Mouse (Mus musculus) megakaryocyte progenitor cell, adult 5-6 weeks (primary cell): ENCODE results near the gene 4930451I11Rik. TPM values are rescaled to one million over a fixed set of nuclear protein-coding genes. Genes with fewer than 3 reads are reported as not detected.

Source experiments
- ATAC-seq: replicated peaks from 2 replicates; pipeline ENCODE4 v1.8.0; 2016; ENCODE audit warnings: mild to moderate bottlenecking, moderate TSS enrichment, inconsistent platforms; ENCODE audit not compliant: poor library complexity
- total RNA-seq, 2 experiments: library from RNA; stranded (forward) in 1 of 2; stranded (reverse) in 1 of 2; fragments of 157-497, 149-512 nt in 1 of 2; fragments of 200-1000 nt in 1 of 2; gene quantifications; 2 replicates each; pipeline versions ENCODE4 v1.2.3 to v1.2.4; 2015 to 2017

4930451I11Rik gene
- total RNA-seq, 2 experiments from 2014 or later = not detected

GRCm38 (mm10) chr7:126781661-126782370, 49.6 kb downstream of the 4930451I11Rik start:
- no peak for ATAC-seq

GRCm38 (mm10) chr7:126780971-126781635, 50.3 kb downstream of the 4930451I11Rik start, which contains the start of gene Tbx6:
Tbx6 (plus strand) TSS chr7:126781483.
- no peak for ATAC-seq

Other genes with a start within 250 kb of the 4930451I11Rik start
Only the 30 nearest of the 32 such genes appear.
- 0.81 TPM in 1 of 2 replicates, not detected in the other for gene Il27, start 236.7 kb downstream of the 4930451I11Rik start, total RNA-seq (2015)
- 0.29 and 1.1 TPM in 2 replicates for gene Il27, start 236.7 kb downstream of the 4930451I11Rik start, total RNA-seq (2017)
- gene Nupr1, start 200.8 kb downstream of the 4930451I11Rik start, total RNA-seq (2015) = 0.17 and 1.6 TPM in 2 replicates
- 0.92 and 1.3 TPM in 2 replicates for gene Nupr1, start 200.8 kb downstream of the 4930451I11Rik start, total RNA-seq (2017)
- gene Sgf29, start 182.3 kb downstream of the 4930451I11Rik start, total RNA-seq (2015) = 65.7 and 74.6 TPM in 2 replicates
- gene Sgf29, start 182.3 kb downstream of the 4930451I11Rik start, total RNA-seq (2017) = 40.1 and 52.5 TPM in 2 replicates
- gene Sult1a1, start 155.2 kb downstream of the 4930451I11Rik start, total RNA-seq (2015) = 1.7 and 3.2 TPM in 2 replicates
- gene Sult1a1, start 155.2 kb downstream of the 4930451I11Rik start, total RNA-seq (2017) = 1.0 and 3.6 TPM in 2 replicates
- gene Bola2, start 136.2 kb downstream of the 4930451I11Rik start, total RNA-seq (2015) = 89.8 and 95.2 TPM in 2 replicates
- gene Bola2, start 136.2 kb downstream of the 4930451I11Rik start, total RNA-seq (2017) = 168 and 218 TPM in 2 replicates
- gene Slx1b, start 135.9 kb downstream of the 4930451I11Rik start, total RNA-seq (2015) = 4.2 and 4.8 TPM in 2 replicates
- gene Slx1b, start 135.9 kb downstream of the 4930451I11Rik start, total RNA-seq (2017) = 4.6 and 4.7 TPM in 2 replicates
- gene Coro1a, start 123.9 kb downstream of the 4930451I11Rik start, total RNA-seq (2015) = 259 and 365 TPM in 2 replicates
- 366 and 525 TPM in 2 replicates for gene Coro1a, start 123.9 kb downstream of the 4930451I11Rik start, total RNA-seq (2017)
- 86.5 and 106 TPM in 2 replicates for gene Mapk3, start 72.0 kb downstream of the 4930451I11Rik start, total RNA-seq (2015)
- gene Mapk3, start 72.0 kb downstream of the 4930451I11Rik start, total RNA-seq (2017) = 36.0 and 41.3 TPM in 2 replicates
- 8.4 and 13.3 TPM in 2 replicates for gene Gdpd3, start 65.3 kb downstream of the 4930451I11Rik start, total RNA-seq (2015)
- 7.1 and 7.7 TPM in 2 replicates for gene Gdpd3, start 65.3 kb downstream of the 4930451I11Rik start, total RNA-seq (2017)
- 25.4 and 32.4 TPM in 2 replicates for gene Ypel3, start 54.7 kb downstream of the 4930451I11Rik start, total RNA-seq (2015)
- 11.8 and 15.1 TPM in 2 replicates for gene Ypel3, start 54.7 kb downstream of the 4930451I11Rik start, total RNA-seq (2017)
- 0.34 and 0.42 TPM in 2 replicates for gene Tbx6, start 50.2 kb downstream of the 4930451I11Rik start, total RNA-seq (2015)
- 0.14 TPM in 1 of 2 replicates, not detected in the other for gene Tbx6, start 50.2 kb downstream of the 4930451I11Rik start, total RNA-seq (2017)
- gene Ppp4c, start 39.1 kb downstream of the 4930451I11Rik start, total RNA-seq (2015) = 209 and 216 TPM in 2 replicates
- 113 and 131 TPM in 2 replicates for gene Ppp4c, start 39.1 kb downstream of the 4930451I11Rik start, total RNA-seq (2017)
- not detected in 2 replicates for gene Fam57b, start 34.0 kb downstream of the 4930451I11Rik start, total RNA-seq (2015)
- not detected in 2 replicates for gene Fam57b, start 34.0 kb downstream of the 4930451I11Rik start, total RNA-seq (2017)
- gene Doc2a, start 15.8 kb upstream of the 4930451I11Rik start, total RNA-seq (2015) = not detected in 2 replicates
- 0.07 TPM in 1 of 2 replicates, not detected in the other for gene Doc2a, start 15.8 kb upstream of the 4930451I11Rik start, total RNA-seq (2017)
- gene Hirip3, start 30.3 kb upstream of the 4930451I11Rik start, total RNA-seq (2015) = 21.8 and 27.5 TPM in 2 replicates
- gene Hirip3, start 30.3 kb upstream of the 4930451I11Rik start, total RNA-seq (2017) = 215 and 246 TPM in 2 replicates
- gene Ino80e, start 30.7 kb upstream of the 4930451I11Rik start, total RNA-seq (2015) = 83.1 and 83.9 TPM in 2 replicates
- 36.3 and 38.5 TPM in 2 replicates for gene Ino80e, start 30.7 kb upstream of the 4930451I11Rik start, total RNA-seq (2017)
- 16.5 and 19.4 TPM in 2 replicates for gene Taok2, start 53.1 kb upstream of the 4930451I11Rik start, total RNA-seq (2015)
- 30.2 and 32.6 TPM in 2 replicates for gene Taok2, start 53.1 kb upstream of the 4930451I11Rik start, total RNA-seq (2017)
- gene Tmem219, start 91.3 kb upstream of the 4930451I11Rik start, total RNA-seq (2015) = 19.1 and 28.8 TPM in 2 replicates
- 19.8 and 36.4 TPM in 2 replicates for gene Tmem219, start 91.3 kb upstream of the 4930451I11Rik start, total RNA-seq (2017)
- gene Kctd13, start 97.2 kb upstream of the 4930451I11Rik start, total RNA-seq (2015) = 6.6 and 11.5 TPM in 2 replicates
- 8.9 and 13.2 TPM in 2 replicates for gene Kctd13, start 97.2 kb upstream of the 4930451I11Rik start, total RNA-seq (2017)
- gene Asphd1, start 117.9 kb upstream of the 4930451I11Rik start, total RNA-seq (2015) = not detected in 2 replicates
- gene Asphd1, start 117.9 kb upstream of the 4930451I11Rik start, total RNA-seq (2017) = not detected in 2 replicates
- 0.46 and 1.6 TPM in 2 replicates for gene Sez6l2, start 118.9 kb upstream of the 4930451I11Rik start, total RNA-seq (2015)
- gene Sez6l2, start 118.9 kb upstream of the 4930451I11Rik start, total RNA-seq (2017) = 0.34 and 0.37 TPM in 2 replicates
- gene Cdipt, start 144.3 kb upstream of the 4930451I11Rik start, total RNA-seq (2015) = 41.2 and 42.3 TPM in 2 replicates
- gene Cdipt, start 144.3 kb upstream of the 4930451I11Rik start, total RNA-seq (2017) = 50.1 and 54.7 TPM in 2 replicates
- 4.3 and 4.9 TPM in 2 replicates for gene Cdiptos, start 144.5 kb upstream of the 4930451I11Rik start, total RNA-seq (2015)
- 0.62 and 3.2 TPM in 2 replicates for gene Cdiptos, start 144.5 kb upstream of the 4930451I11Rik start, total RNA-seq (2017)
- 2.2 and 5.1 TPM in 2 replicates for gene Mvp, start 183.0 kb upstream of the 4930451I11Rik start, total RNA-seq (2015)
- gene Mvp, start 183.0 kb upstream of the 4930451I11Rik start, total RNA-seq (2017) = 17.4 and 19.2 TPM in 2 replicates
- not detected in 2 replicates for gene Pagr1b, start 184.8 kb upstream of the 4930451I11Rik start, total RNA-seq (2015)
- gene Pagr1b, start 184.8 kb upstream of the 4930451I11Rik start, total RNA-seq (2017) = not detected in 2 replicates
- gene Pagr1a, start 185.7 kb upstream of the 4930451I11Rik start, total RNA-seq (2015) = 44.2 and 55.4 TPM in 2 replicates
- 39.8 and 48.1 TPM in 2 replicates for gene Pagr1a, start 185.7 kb upstream of the 4930451I11Rik start, total RNA-seq (2017)
- gene Gm42742, start 189.5 kb upstream of the 4930451I11Rik start, total RNA-seq (2015) = 0.69 TPM in 1 of 2 replicates, not detected in the other
- 0.21 and 3.7 TPM in 2 replicates for gene Gm42742, start 189.5 kb upstream of the 4930451I11Rik start, total RNA-seq (2017)
- 0.74 and 1.1 TPM in 2 replicates for gene Prrt2, start 189.6 kb upstream of the 4930451I11Rik start, total RNA-seq (2015)
- 0.44 TPM in 1 of 2 replicates, not detected in the other for gene Prrt2, start 189.6 kb upstream of the 4930451I11Rik start, total RNA-seq (2017)
- gene Maz, start 195.4 kb upstream of the 4930451I11Rik start, total RNA-seq (2015) = 93.4 and 103 TPM in 2 replicates
- 64.2 and 64.5 TPM in 2 replicates for gene Maz, start 195.4 kb upstream of the 4930451I11Rik start, total RNA-seq (2017)
- gene Kif22, start 210.8 kb upstream of the 4930451I11Rik start, total RNA-seq (2015) = 76.8 and 89.8 TPM in 2 replicates
- gene Kif22, start 210.8 kb upstream of the 4930451I11Rik start, total RNA-seq (2017) = 67.8 and 84.8 TPM in 2 replicates